In the genomic region with DNA sequence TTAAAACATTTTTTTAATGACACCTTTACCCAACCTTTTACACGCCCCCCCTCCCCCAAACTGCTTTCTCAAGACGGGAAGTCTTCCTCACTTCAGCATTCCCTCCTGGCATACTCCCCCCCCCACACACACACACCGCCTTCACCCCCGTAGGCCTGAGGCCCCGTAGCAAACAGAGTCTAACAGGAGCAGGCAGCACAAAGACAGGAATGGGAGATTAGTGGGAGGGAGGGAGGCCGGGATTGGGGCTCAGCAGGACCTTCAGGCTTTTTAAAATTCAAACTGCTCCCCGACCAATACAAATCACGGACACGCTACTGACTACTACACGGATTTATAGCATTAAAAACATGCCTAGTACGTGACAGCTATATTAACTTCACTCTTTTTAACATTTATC, we compare ENCODE assay signal across 9 mouse cellular contexts. TPM values are rescaled to one million over a fixed set of nuclear protein-coding genes. Genes with fewer than 3 reads are reported as not detected.
A peak's percentile ranks its signal among the peaks of the same experiment; 100 is the strongest.
DNase-seq lines count a peak whose midpoint lies in the region; ATAC-seq and TF ChIP-seq lines count a peak whose summit lies in the region.
"Had no signal": no experiment of that assay in that cellular context is flagged by ENCODE, and none has a peak within 500 bp of the region (broad histone marks: within the 10 kb centered on the region; RNA-seq: fewer than 3 reads in every experiment).

No protein-coding gene starts in this region.

- WGBS in cerebellum, adult 2 months = 1% methylated on average over 11 of the region's 11 CpGs
- 2% methylated on average over 11 of the region's 11 CpGs for WGBS in forebrain, embryonic 13.5 days
- WGBS in macrophage (ENCODE audit: missing documents) = 2% methylated on average over 11 of the region's 11 CpGs

- H3K9ac ChIP-seq in forebrain, embryonic 13.5 days = peak overlapping the region; percentile 99

- H3K4me3 ChIP-seq in cerebellum, adult 2 months (replicated peaks; ENCODE audit: insufficient read depth, low read depth, low read length) = peak overlapping the region; percentile 64
- H3K4me3 ChIP-seq in forebrain, embryonic 13.5 days = peak overlapping the region; percentile 85
- peak overlapping the region; percentile 79 for H3K4me3 ChIP-seq in macrophage (ENCODE audit: inconsistent target)

- H3K79me2 ChIP-seq in macrophage (ENCODE audit: inconsistent target) = peaks cover 67% of the 10 kb centered on the region

- H3K4me1 ChIP-seq in cerebellum, adult 2 months (ENCODE audit: control insufficient read depth, insufficient read depth, low read length) = no peaks in the 10 kb centered on the region
- peaks cover 28% of the 10 kb centered on the region for H3K4me1 ChIP-seq in forebrain, embryonic 13.5 days

- no peaks in the 10 kb centered on the region for H3K9me3 ChIP-seq in forebrain, embryonic 13.5 days (replicated peaks)

- no peak for TF ChIP-seq POLR2A in cerebellum, adult 2 months (IDR thresholded peaks at IDR 0.05; ENCODE audit: borderline replicate concordance, insufficient read depth, low read length)

- no peak overlapping the region for H3K27ac ChIP-seq in cerebellum, adult 2 months (ENCODE audit: insufficient read depth, low read length)
- H3K27ac ChIP-seq in forebrain, embryonic 13.5 days = peak overlapping the region; percentile 25
- H3K27ac ChIP-seq in macrophage = peak overlapping the region; percentile 70

- H3K27me3 ChIP-seq in cerebellum, adult 2 months (ENCODE audit: control insufficient read depth, insufficient read depth, low read length) = no peaks in the 10 kb centered on the region
- H3K27me3 ChIP-seq in forebrain, embryonic 13.5 days = no peaks in the 10 kb centered on the region
- H3K27me3 ChIP-seq: Patski had no signal

- DNase-seq in cerebellum, adult 2 months = peak; percentile 21 to 31
- no peak for DNase-seq in cerebellum, postnatal 36 days
- DNase-seq in Muller cell, postnatal 12 days (ENCODE audit: inconsistent ontology term) = peak; percentile 65
- DNase-seq in kidney, adult 11 months = peak; percentile 22
- no peak for DNase-seq in urinary bladder, adult 2 months (ENCODE audit: low spot score)
- no peak for DNase-seq in layer of hippocampus, adult 11-12 months (ENCODE audit: low spot score)

- ATAC-seq in forebrain, embryonic 13.5 days = no peak
- ATAC-seq: Patski had no signal

- peak overlapping the region; percentile 80 for H3K4me2 ChIP-seq in forebrain, embryonic 13.5 days

- H3K36me3 ChIP-seq in forebrain, embryonic 13.5 days (ENCODE audit: poor library complexity, severe bottlenecking) = no peaks in the 10 kb centered on the region
- no peaks in the 10 kb centered on the region for H3K36me3 ChIP-seq in macrophage (ENCODE audit: inconsistent target)

- TF ChIP-seq CTCF in cerebellum, adult 2 months (IDR thresholded peaks at IDR 0.05; ENCODE audit: borderline replicate concordance, insufficient read depth, low read depth, low read length) = no peak

RNA-seq across cellular contexts. Expression of a gene that starts 2.1 kb away (rescaled TPM):
- 14.6 and 15.4 TPM in 2 replicates for polyA plus RNA-seq in cerebellum, adult 2 months (2012; rRNA removed)
- polyA plus RNA-seq in forebrain, embryonic 13.5 days (2015; fragmentation: Nextera tagmentation; extraction: Ambion mirVana) = 21.6 and 22.6 TPM in 2 replicates
- 100 to 1,000 TPM in 22 of 26 experiments, 10 to 100 TPM in 4; 71.5 to 180 (median 116) TPM for total RNA-seq in macrophage (2018; cell fraction: chromatin; rRNA removed)
- total RNA-seq in macrophage (2018; cell fraction: cytosol; rRNA removed) = 10 to 100 TPM; 24.1 to 48.1 (median 36.7) TPM
- total RNA-seq in macrophage (2018; cell fraction: nucleus; rRNA removed) = 100 to 1,000 TPM in 2 of 26 experiments, 10 to 100 TPM in 24; 53.0 to 111 (median 70.7) TPM
- 19.9 to 35.0 TPM (median 22.8 TPM) in 3 replicates for polyA plus RNA-seq in macrophage (2018)
- 13.1 and 16.6 TPM in 2 replicates for polyA plus RNA-seq in urinary bladder, adult 2 months (2012; rRNA removed)

Comparison
In these comparisons a context has a peak if more than half of its experiments do, and no peak if none do; other contexts are left out.
1. DNase-seq: peak in cerebellum, adult 2 months (2 of 2), Muller cell, postnatal 12 days (single experiment) and kidney, adult 11 months (single experiment); none in cerebellum, postnatal 36 days (0 of 2), urinary bladder, adult 2 months (single experiment) and layer of hippocampus, adult 11-12 months (single experiment).
2. Peak in every context shown above with its lines, with median percentiles within 50 percentile points of each other: H3K4me3 ChIP-seq.